Mouse (Mus musculus): ENCODE measurements around the gene Lmtk3. TPM values are rescaled to one million over a fixed set of nuclear protein-coding genes. Genes with fewer than 3 reads are reported as not detected.

Gene Lmtk3
- polyA plus RNA-seq, 1 experiment from 2014 or later, result 10.6 TPM

GRCm38 (mm10) chr7:45797661-45798510 lies 14.3 kb downstream of the Lmtk3 start:
- peak overlapping the region; percentile 38 for H3K4me3 ChIP-seq
- H3K27ac ChIP-seq (replicated peaks), result no peak overlapping the region
- H3K9me3 ChIP-seq, result no peaks in the 10 kb centered on the region
- H3K36me3 ChIP-seq, result peaks cover 64% of the 10 kb centered on the region
- H3K27me3 ChIP-seq, result peaks cover 62% of the 10 kb centered on the region
- H3K4me1 ChIP-seq, result peaks cover 31% of the 10 kb centered on the region
- H3K9ac ChIP-seq (replicated peaks), result peak overlapping the region; percentile 59
- no peak for ATAC-seq (ENCODE audit: low FRiP score, low read depth)
- 1% methylated on average over 59 of the region's 60 CpGs for WGBS
- peak overlapping the region; percentile 60 for H3K4me2 ChIP-seq (replicated peaks)

- WGBS, result 3% methylated on average over 19 of the region's 19 CpGs
- H3K36me3 ChIP-seq, result peaks cover 64% of the 10 kb centered on the region
- H3K4me2 ChIP-seq (replicated peaks), result peak overlapping the region; percentile 60
- no peak overlapping the region for H3K27ac ChIP-seq (replicated peaks)
- H3K9ac ChIP-seq (replicated peaks), result peak overlapping the region; percentile 59
- no peaks in the 10 kb centered on the region for H3K9me3 ChIP-seq
- peaks cover 62% of the 10 kb centered on the region for H3K27me3 ChIP-seq
- peaks cover 31% of the 10 kb centered on the region for H3K4me1 ChIP-seq
- peak overlapping the region; percentile 38 for H3K4me3 ChIP-seq
- ATAC-seq (ENCODE audit: low FRiP score, low read depth), result no peak
Measured at GRCm38 (mm10) chr7:45798511-45798836, 14.9 kb downstream of the Lmtk3 start.

- H3K27me3 ChIP-seq, result peaks cover 62% of the 10 kb centered on the region
- no peak overlapping the region for H3K27ac ChIP-seq (replicated peaks)
- H3K9me3 ChIP-seq, result no peaks in the 10 kb centered on the region
- peak overlapping the region; percentile 38; the same call in 1 of the 2 replicates for H3K4me3 ChIP-seq
- ATAC-seq (ENCODE audit: low FRiP score, low read depth), result no peak
- WGBS, result 48% methylated on average over 7 of the region's 7 CpGs
- H3K4me1 ChIP-seq, result peaks cover 31% of the 10 kb centered on the region
- H3K4me2 ChIP-seq (replicated peaks), result peak overlapping the region; percentile 60
- peaks cover 64% of the 10 kb centered on the region for H3K36me3 ChIP-seq
- no peak overlapping the region for H3K9ac ChIP-seq (replicated peaks)
Measured at GRCm38 (mm10) chr7:45798931-45799330, 15.4 kb downstream of the Lmtk3 start.

GRCm38 (mm10) chr7:45800001-45800400 lies 16.5 kb downstream of the Lmtk3 start:
- H3K36me3 ChIP-seq, result peaks cover 59% of the 10 kb centered on the region
- peaks cover 52% of the 10 kb centered on the region for H3K27me3 ChIP-seq
- H3K9ac ChIP-seq (replicated peaks), result no peak overlapping the region
- WGBS, result 43% methylated on average over 7 of the region's 7 CpGs
- H3K4me1 ChIP-seq, result peaks cover 31% of the 10 kb centered on the region
- H3K4me3 ChIP-seq, result no peak overlapping the region
- no peak overlapping the region for H3K4me2 ChIP-seq (replicated peaks)
- ATAC-seq (ENCODE audit: low FRiP score, low read depth), result no peak
- no peaks in the 10 kb centered on the region for H3K9me3 ChIP-seq
- no peak overlapping the region for H3K27ac ChIP-seq (replicated peaks)

GRCm38 (mm10) chr7:45800546-45801204 lies 17.1 kb downstream of the Lmtk3 start:
- H3K9ac ChIP-seq (replicated peaks), result no peak overlapping the region; the same call in 1 of the 2 replicates
- no peak overlapping the region for H3K4me2 ChIP-seq (replicated peaks)
- ATAC-seq (ENCODE audit: low FRiP score, low read depth), result no peak
- H3K36me3 ChIP-seq, result peaks cover 52% of the 10 kb centered on the region
- peaks cover 46% of the 10 kb centered on the region for H3K27me3 ChIP-seq
- no peaks in the 10 kb centered on the region for H3K9me3 ChIP-seq
- H3K4me3 ChIP-seq, result no peak overlapping the region
- H3K4me1 ChIP-seq, result peaks cover 31% of the 10 kb centered on the region
- WGBS, result 20% methylated on average over 21 of the region's 25 CpGs
- H3K27ac ChIP-seq (replicated peaks), result peak overlapping the region; percentile 39; the same call in 1 of the 2 replicates

- Histone ChIP-seq H3K36me3 (peaks cover 50% of the 10 kb centered on the region), H3K4me1 (peaks cover 34% of the 10 kb centered on the region), H3K9ac (replicated peaks) (no peak overlapping the region; the same call in 1 of the 2 replicates), H3K27ac (replicated peaks) (peak overlapping the region; percentile 39; the same call in 1 of the 2 replicates), H3K9me3 (no peaks in the 10 kb centered on the region), H3K4me2 (replicated peaks) (no peak overlapping the region), H3K4me3 (no peak overlapping the region), H3K27me3 (peaks cover 39% of the 10 kb centered on the region)
- 4% methylated on average over 12 of the region's 12 CpGs for WGBS
- peak; percentile 18; the same call in 1 of the 2 replicates for ATAC-seq (ENCODE audit: low FRiP score, low read depth)
Measured at GRCm38 (mm10) chr7:45801348-45801747, 17.8 kb downstream of the Lmtk3 start.

- Histone ChIP-seq H3K4me2 (replicated peaks) (no peak overlapping the region), H3K36me3 (peaks cover 56% of the 10 kb centered on the region), H3K9ac (replicated peaks) (no peak overlapping the region), H3K27me3 (peaks cover 27% of the 10 kb centered on the region), H3K9me3 (no peaks in the 10 kb centered on the region), H3K4me3 (no peak overlapping the region), H3K4me1 (peaks cover 26% of the 10 kb centered on the region), H3K27ac (replicated peaks) (no peak overlapping the region)
- WGBS, result 95% methylated on average over 6 of the region's 6 CpGs
- ATAC-seq (ENCODE audit: low FRiP score, low read depth), result no peak
Measured at GRCm38 (mm10) chr7:45802551-45802950, 19.0 kb downstream of the Lmtk3 start.

GRCm38 (mm10) chr7:45805941-45806340 lies 22.4 kb downstream of the Lmtk3 start:
- Histone ChIP-seq H3K4me1 (peaks cover 13% of the 10 kb centered on the region), H3K27me3 (no peaks in the 10 kb centered on the region), H3K4me3 (no peak overlapping the region), H3K9me3 (no peaks in the 10 kb centered on the region), H3K9ac (replicated peaks) (no peak overlapping the region), H3K4me2 (replicated peaks) (no peak overlapping the region), H3K27ac (replicated peaks) (peak overlapping the region; percentile 32; the same call in 1 of the 2 replicates), H3K36me3 (peaks cover 83% of the 10 kb centered on the region)
- 73% methylated on average over 5 of the region's 5 CpGs for WGBS
- ATAC-seq (ENCODE audit: low FRiP score, low read depth), result no peak

- Histone ChIP-seq H3K4me2 (replicated peaks) (no peak overlapping the region), H3K4me1 (peaks cover 24% of the 10 kb centered on the region), H3K36me3 (peaks cover 81% of the 10 kb centered on the region), H3K4me3 (no peak overlapping the region), H3K9me3 (no peaks in the 10 kb centered on the region), H3K27me3 (no peaks in the 10 kb centered on the region), H3K9ac (replicated peaks) (peak overlapping the region; percentile 24; the same call in 1 of the 2 replicates), H3K27ac (replicated peaks) (0 out of 2 replicates have a peak overlapping the region, but pooled peaks have one; percentile 35)
- no peak for ATAC-seq (ENCODE audit: low FRiP score, low read depth)
- 41% methylated on average over 11 of the region's 11 CpGs for WGBS
Measured at GRCm38 (mm10) chr7:45808471-45808870, 24.9 kb downstream of the Lmtk3 start.

GRCm38 (mm10) chr7:45809276-45810075 lies 25.9 kb downstream of the Lmtk3 start:
- Histone ChIP-seq H3K9ac (replicated peaks) (no peak overlapping the region), H3K27me3 (no peaks in the 10 kb centered on the region), H3K4me1 (peaks cover 24% of the 10 kb centered on the region), H3K4me3 (no peak overlapping the region), H3K27ac (replicated peaks) (no peak overlapping the region), H3K9me3 (no peaks in the 10 kb centered on the region), H3K36me3 (peaks cover 71% of the 10 kb centered on the region), H3K4me2 (replicated peaks) (no peak overlapping the region)
- 91% methylated on average over 14 of the region's 14 CpGs for WGBS
- no peak for ATAC-seq (ENCODE audit: low FRiP score, low read depth)

- Histone ChIP-seq H3K27ac (replicated peaks) (peak overlapping the region; percentile 100; the same call in 1 of the 2 replicates), H3K4me3 (peak overlapping the region; percentile 90), H3K9ac (replicated peaks) (peak overlapping the region; percentile 99), H3K27me3 (no peaks in the 10 kb centered on the region), H3K4me2 (replicated peaks) (peak overlapping the region; percentile 91), H3K4me1 (peaks cover 35% of the 10 kb centered on the region), H3K9me3 (no peaks in the 10 kb centered on the region), H3K36me3 (peaks cover 50% of the 10 kb centered on the region)
- 84% methylated on average over 8 of the region's 8 CpGs for WGBS
- ATAC-seq (ENCODE audit: low FRiP score, low read depth), result no peak
Measured at GRCm38 (mm10) chr7:45812921-45813320, 29.4 kb downstream of the Lmtk3 start.

All from midbrain, embryonic 12.5 days (tissue).